Mouse (Mus musculus) heart, adult 2 months (tissue): Measurements from ENCODE around the gene Prkacb. TPM values are rescaled to one million over a fixed set of nuclear protein-coding genes. Genes with fewer than 3 reads are reported as not detected.

Source experiments
- DNase-seq, 2 experiments: peaks; one replicate each; pipeline ENCODE4 v3.0.0; 2021
- H3K27ac ChIP-seq: fragments of 200-600 bp; 2 replicates; pipeline ENCODE4 v1.8.1; 2022
- H3K27me3 ChIP-seq: fragments of 200-500 bp; 2 replicates; pipeline ENCODE4 v1.6.1; 2012; ENCODE audit warnings: mild to moderate bottlenecking, low read length, inconsistent platforms, mixed read lengths; ENCODE audit not compliant: control insufficient read depth, insufficient read depth
- H3K36me3 ChIP-seq: fragments of 200-500 bp; 2 replicates; pipeline ENCODE4 v1.6.1; 2012; ENCODE audit warnings: low read length, inconsistent platforms; ENCODE audit not compliant: control insufficient read depth, insufficient read depth
- H3K4me1 ChIP-seq: fragments of 200-500 bp; 2 replicates; pipeline ENCODE4 v1.6.1; 2011; ENCODE audit warnings: low read length; ENCODE audit not compliant: control insufficient read depth, insufficient read depth
- H3K4me3 ChIP-seq: fragments of 200-600 bp; 2 replicates; pipeline ENCODE4 v1.8.1; 2022
- H3K79me2 ChIP-seq: fragments of 200-500 bp; replicated peaks from 2 replicates; pipeline ENCODE4 v1.6.1; 2012; ENCODE audit warnings: mild to moderate bottlenecking, inconsistent platforms, low read length, moderate library complexity, mixed read lengths; ENCODE audit not compliant: control insufficient read depth, insufficient read depth
- H3K9ac ChIP-seq: fragments of 200-500 bp; 2 replicates; pipeline ENCODE4 v1.6.1; 2012; ENCODE audit warnings: low read depth, mild to moderate bottlenecking, control low read depth, inconsistent platforms, low read length, mixed read lengths
- CTCF ChIP-seq: fragments of 200-600 bp; IDR thresholded peaks from 2 replicates; pipeline ENCODE4 v1.8.1; 2022; ENCODE audit warnings: antibody characterized with exemption, mild to moderate bottlenecking, moderate library complexity
- EP300 ChIP-seq: fragments of 200-500 bp; IDR thresholded peaks from 2 replicates; pipeline ENCODE4 v1.6.1; 2011; ENCODE audit warnings: low read depth, low read length, control low read depth; ENCODE audit not compliant: insufficient read depth
- POLR2A ChIP-seq: fragments of 200-500 bp; IDR thresholded peaks from 2 replicates; pipeline ENCODE4 v1.6.1; 2011; ENCODE audit warnings: mild to moderate bottlenecking, low read depth, low read length, control low read depth; ENCODE audit not compliant: insufficient read depth
- WGBS: fragments of 180-500 bp; shearing (Covaris S2); methylation state at CpG from one replicate; pipeline ENCODE4 v1.1.7; 2018; 5-methylcytosine and 5-hydroxymethylcytosine counted together
- intact Hi-C: fragments of 180-260 bp; cut with DNase I; formaldehyde crosslinking; loops from one replicate; pipeline ENCODE4 v1.15.1; 2025
- polyA plus RNA-seq: library from polyadenylated mRNA; depleted of rRNA; stranded (reverse); fragments of >200 nt; gene quantifications from 2 replicates; pipeline ENCODE4 v1.2.3, GENCODE M21; 2012
- total RNA-seq, 2 experiments: library from RNA; stranded (reverse); gene quantifications; 2 replicates each; pipeline ENCODE4 v1.2.3; 2021

The Prkacb gene
- total and polyA plus RNA-seq, 3 experiments, result 19.8 to 58.9 (median 57.4) TPM

GRCm38 (mm10) chr3:146698982-146699381 lies 113.8 kb downstream of the Prkacb start:
- intact Hi-C loops, result no loop called here
- H3K27me3 ChIP-seq, result no peaks in the 10 kb centered on the region
- no peak overlapping the region for H3K4me3 ChIP-seq
- 50% methylated on average over 11 of the region's 11 CpGs for WGBS
- H3K79me2 ChIP-seq, result no peaks in the 10 kb centered on the region
- H3K4me1 ChIP-seq, result peaks cover 3% of the 10 kb centered on the region; the same call in 1 of the 2 replicates
- peak overlapping the region; percentile 17; the same call in 1 of the 2 replicates for H3K27ac ChIP-seq
- TF ChIP-seq CTCF (no peak), EP300 (no peak), POLR2A (no peak)
- no peaks in the 10 kb centered on the region for H3K36me3 ChIP-seq
- H3K9ac ChIP-seq, result no peak overlapping the region
- no peak for DNase-seq

- Histone ChIP-seq H3K9ac (no peak overlapping the region), H3K36me3 (no peaks in the 10 kb centered on the region), H3K27ac (no peak overlapping the region), H3K79me2 (no peaks in the 10 kb centered on the region), H3K4me1 (no peaks in the 10 kb centered on the region), H3K27me3 (no peaks in the 10 kb centered on the region), H3K4me3 (no peak overlapping the region)
- DNase-seq, result no peak
- intact Hi-C loops, result no loop called here
- TF ChIP-seq EP300 (no peak), POLR2A (no peak), CTCF (no peak)
- WGBS, result 69% methylated on average over 5 of the region's 5 CpGs
These were observed 120.2 kb downstream of the Prkacb start for GRCm38 (mm10) chr3:146692547-146692946.

GRCm38 (mm10) chr3:146687121-146687725 lies 125.6 kb downstream of the Prkacb start:
- H3K36me3 ChIP-seq, result no peaks in the 10 kb centered on the region
- TF ChIP-seq EP300 (no peak), CTCF (no peak), POLR2A (no peak)
- peaks cover 1% of the 10 kb centered on the region for H3K4me1 ChIP-seq
- H3K9ac ChIP-seq, result no peak overlapping the region
- WGBS, result 44% methylated on average over 4 of the region's 4 CpGs
- no peaks in the 10 kb centered on the region; the same call in 1 of the 2 replicates for H3K27me3 ChIP-seq
- intact Hi-C loops, result loop anchor here (5.0 kb wide), 1 partner anchor 45 kb away; no protein-coding TSS in a partner anchor
- H3K79me2 ChIP-seq, result no peaks in the 10 kb centered on the region
- no peak for DNase-seq
- H3K4me3 ChIP-seq, result no peak overlapping the region
- peak overlapping the region; percentile 47 for H3K27ac ChIP-seq

- peaks cover 1% of the 10 kb centered on the region for H3K4me1 ChIP-seq
- H3K36me3 ChIP-seq, result no peaks in the 10 kb centered on the region
- no peaks in the 10 kb centered on the region; the same call in 1 of the 2 replicates for H3K27me3 ChIP-seq
- H3K9ac ChIP-seq, result no peak overlapping the region
- no peak overlapping the region for H3K4me3 ChIP-seq
- intact Hi-C loops, result loop anchor here (5.0 kb wide), 1 partner anchor 46 kb away; no protein-coding TSS in a partner anchor
- H3K79me2 ChIP-seq, result no peaks in the 10 kb centered on the region
- no peak for TF ChIP-seq POLR2A
- TF ChIP-seq EP300, result no peak
- no peak for TF ChIP-seq CTCF
- 82% methylated on average over 8 of the region's 8 CpGs for WGBS
- no peak overlapping the region; the same call in 1 of the 2 replicates for H3K27ac ChIP-seq
- DNase-seq, result no peak
These were observed 126.4 kb downstream of the Prkacb start for GRCm38 (mm10) chr3:146686428-146686827.

GRCm38 (mm10) chr3:146684811-146685675 lies 127.7 kb downstream of the Prkacb start, which contains the start of gene Samd13:
Samd13 (minus strand) TSS chr3:146685592.
- peak; percentile 74 to 80 for DNase-seq
- peak within 1 kb of the TSS; percentile 64 for H3K4me3 ChIP-seq
- 2% methylated on average over 50 of the region's 50 CpGs for WGBS
- no peaks in the 10 kb centered on the region; the same call in 1 of the 2 replicates for H3K27me3 ChIP-seq
- peak within 1 kb of the TSS; percentile 78 for H3K9ac ChIP-seq
- TF ChIP-seq POLR2A (no peak), EP300 (no peak), CTCF (no peak)
- peak within 1 kb of the TSS; percentile 75 for H3K27ac ChIP-seq
- no peaks in the 10 kb centered on the region for H3K36me3 ChIP-seq
- peaks cover 1% of the 10 kb centered on the region for H3K4me1 ChIP-seq
- H3K79me2 ChIP-seq, result no peaks in the 10 kb centered on the region
- intact Hi-C loops, result loop anchor here (5.0 kb wide), 2 partner anchors 47 to 82 kb away; no protein-coding TSS in a partner anchor
